Mouse (Mus musculus): ENCODE results near the gene Pgc.

GRCm38 (mm10) chr17:47782486-47782885 lies 55.8 kb downstream of the Pgc start:
- TF ChIP-seq POLR2A (IDR thresholded peaks at IDR 0.05; ENCODE audit: control insufficient read depth, extremely low read depth, insufficient read depth, low read length, poor library complexity), result no peak
- no peak for TF ChIP-seq CTCF (IDR thresholded peaks at IDR 0.05; ENCODE audit: borderline replicate concordance, control insufficient read depth, extremely low read depth, insufficient read depth, low read length, poor library complexity)

All from thymus, adult 2 months (tissue).